ENCODE assay signal across 7 mouse cellular contexts in genomic region chr6:38926135-38926962, GRCm38 (mm10). TPM values are rescaled to one million over a fixed set of nuclear protein-coding genes. Genes with fewer than 3 reads are reported as not detected.
DNase-seq lines count a peak whose midpoint lies in the region; ATAC-seq and TF ChIP-seq lines count a peak whose summit lies in the region.

No protein-coding gene starts in this region.

- no peak for TF ChIP-seq CTCF in lung, embryonic 14.5 days (IDR thresholded peaks at IDR 0.05; ENCODE audit: low read depth)

- ATAC-seq in lung, embryonic 14.5 days (ENCODE audit: insufficient read depth): peak; percentile 45; the same call in 1 of the 2 replicates
- 0 out of 2 replicates have a peak, but pooled peaks have one; percentile 45 for ATAC-seq in hindbrain, embryonic 11.5 days (ENCODE audit: low FRiP score)
- ATAC-seq in midbrain, embryonic 15.5 days (replicated peaks): peak; percentile 50; the same call in 1 of the 2 replicates

- DNase-seq in lung, embryonic 14.5 days: peak; percentile 61
- DNase-seq in lung, adult 18-20 months: no peak
- DNase-seq in hindbrain, embryonic 11.5 days (ENCODE audit: low spot score): peak; percentile 54
- DNase-seq in layer of hippocampus, adult 18-20 months (ENCODE audit: low spot score in 2 of 2): no peak
- no peak for DNase-seq in lung, postnatal 36 days

- H3K36me3 ChIP-seq in lung, embryonic 14.5 days (ENCODE audit: insufficient read depth): no peaks in the 10 kb centered on the region
- no peaks in the 10 kb centered on the region for H3K36me3 ChIP-seq in hindbrain, embryonic 11.5 days (ENCODE audit: control insufficient read depth, insufficient read depth, low read length)
- H3K36me3 ChIP-seq in midbrain, embryonic 15.5 days (replicated peaks): no peaks in the 10 kb centered on the region

- no peak overlapping the region; the same call in 1 of the 2 replicates for H3K4me3 ChIP-seq in lung, embryonic 14.5 days (ENCODE audit: low read depth, low read length)
- H3K4me3 ChIP-seq in brown adipose tissue, adult 24 weeks (ENCODE audit: insufficient read depth, low read depth, low read length): peak overlapping the region; percentile 31
- H3K4me3 ChIP-seq in hindbrain, embryonic 11.5 days (ENCODE audit: low read depth, low read length): peak overlapping the region; percentile 18
- no peak overlapping the region for H3K4me3 ChIP-seq in midbrain, embryonic 15.5 days

- 57% methylated on average over 28 of the region's 28 CpGs for WGBS in lung, embryonic 14.5 days
- WGBS in hindbrain, embryonic 11.5 days: 57% methylated on average over 28 of the region's 28 CpGs
- WGBS in midbrain, embryonic 15.5 days: 55% methylated on average over 28 of the region's 28 CpGs

- H3K9me3 ChIP-seq in lung, embryonic 14.5 days (ENCODE audit: low read depth, low read length): no peaks in the 10 kb centered on the region
- no peaks in the 10 kb centered on the region for H3K9me3 ChIP-seq in hindbrain, embryonic 11.5 days (ENCODE audit: control insufficient read depth, low read length)
- no peaks in the 10 kb centered on the region for H3K9me3 ChIP-seq in midbrain, embryonic 15.5 days

- H3K9ac ChIP-seq in lung, embryonic 14.5 days: no peak overlapping the region
- 0 out of 2 replicates have a peak overlapping the region, but pooled peaks have one; percentile 16 for H3K9ac ChIP-seq in hindbrain, embryonic 11.5 days (ENCODE audit: low read depth, low read length)
- H3K9ac ChIP-seq in midbrain, embryonic 15.5 days: no peak overlapping the region

- no peaks in the 10 kb centered on the region for H3K4me1 ChIP-seq in lung, embryonic 14.5 days (ENCODE audit: insufficient read depth)
- no peaks in the 10 kb centered on the region for H3K4me1 ChIP-seq in brown adipose tissue, adult 24 weeks (ENCODE audit: control insufficient read depth, insufficient read depth, insufficient read length, low read length)
- no peaks in the 10 kb centered on the region for H3K4me1 ChIP-seq in hindbrain, embryonic 11.5 days (replicated peaks; ENCODE audit: control insufficient read depth, insufficient read depth, low read length)
- peaks cover 4% of the 10 kb centered on the region; the same call in 1 of the 2 replicates for H3K4me1 ChIP-seq in midbrain, embryonic 15.5 days

- no peak overlapping the region for H3K27ac ChIP-seq in lung, embryonic 14.5 days (ENCODE audit: low read depth)
- no peak overlapping the region for H3K27ac ChIP-seq in brown adipose tissue, adult 24 weeks (replicated peaks; ENCODE audit: low read depth, low read length)
- H3K27ac ChIP-seq in hindbrain, embryonic 11.5 days (ENCODE audit: low read depth, low read length): peak overlapping the region; percentile 13; the same call in 1 of the 2 replicates
- 0 out of 2 replicates have a peak overlapping the region, but pooled peaks have one; percentile 14 for H3K27ac ChIP-seq in midbrain, embryonic 15.5 days

- no peaks in the 10 kb centered on the region for H3K27me3 ChIP-seq in lung, embryonic 14.5 days (ENCODE audit: insufficient read depth, low read length)
- H3K27me3 ChIP-seq in hindbrain, embryonic 11.5 days (ENCODE audit: control insufficient read depth, insufficient read depth, low read length): no peaks in the 10 kb centered on the region
- H3K27me3 ChIP-seq in midbrain, embryonic 15.5 days (replicated peaks): no peaks in the 10 kb centered on the region

- H3K4me2 ChIP-seq in lung, embryonic 14.5 days: peak overlapping the region; percentile 46
- peak overlapping the region; percentile 18; the same call in 1 of the 2 replicates for H3K4me2 ChIP-seq in hindbrain, embryonic 11.5 days (replicated peaks; ENCODE audit: low read depth, low read length)
- peak overlapping the region; percentile 21 for H3K4me2 ChIP-seq in midbrain, embryonic 15.5 days

RNA-seq across cellular contexts. Expression of gene Hipk2, which starts 50.4 kb away (rescaled TPM):
- polyA plus RNA-seq in lung, embryonic 14.5 days (2014; fragmentation: Nextera tagmentation; extraction: Ambion mirVana): 18.2 and 20.8 TPM in 2 replicates
- polyA plus RNA-seq in brown adipose tissue, adult 24 weeks (2012; ENCODE audit: insufficient read depth, insufficient read length, missing spikeins): 23.7 and 63.9 TPM in 2 replicates
- polyA plus RNA-seq in hindbrain, embryonic 11.5 days (2014; fragmentation: Nextera tagmentation; extraction: Ambion mirVana): 26.6 and 38.4 TPM in 2 replicates
- 43.5 and 45.3 TPM in 2 replicates for polyA plus RNA-seq in midbrain, embryonic 15.5 days (2015; fragmentation: Nextera tagmentation; extraction: Ambion mirVana)
- 10 to 100 TPM; 63.8 to 66.2 TPM for total RNA-seq in layer of hippocampus, adult 18-20 months (2021)

RNA-seq across cellular contexts. Expression of gene Tbxas1, which starts 51.1 kb away (rescaled TPM):
- 2.7 and 3.4 TPM in 2 replicates for polyA plus RNA-seq in lung, embryonic 14.5 days (2014; fragmentation: Nextera tagmentation; extraction: Ambion mirVana)
- 1.4 and 1.8 TPM in 2 replicates for polyA plus RNA-seq in brown adipose tissue, adult 24 weeks (2012; ENCODE audit: insufficient read depth, insufficient read length, missing spikeins)
- 0.69 and 1.4 TPM in 2 replicates for polyA plus RNA-seq in hindbrain, embryonic 11.5 days (2014; fragmentation: Nextera tagmentation; extraction: Ambion mirVana)
- polyA plus RNA-seq in midbrain, embryonic 15.5 days (2015; fragmentation: Nextera tagmentation; extraction: Ambion mirVana): 2.3 TPM in 2 replicates
- total RNA-seq in layer of hippocampus, adult 18-20 months (2021): 1 to 10 TPM; 1.9 to 2.7 TPM

Comparison
In these comparisons a context has a peak if more than half of its experiments do, and no peak if none do; other contexts are left out.
1. DNase-seq: peak in lung, embryonic 14.5 days (single experiment) and hindbrain, embryonic 11.5 days (single experiment); none in lung, adult 18-20 months (0 of 2), layer of hippocampus, adult 18-20 months (0 of 2) and lung, postnatal 36 days (single experiment).
2. H3K27ac ChIP-seq: peak in hindbrain, embryonic 11.5 days (single experiment) and midbrain, embryonic 15.5 days (single experiment); none in lung, embryonic 14.5 days (single experiment) and brown adipose tissue, adult 24 weeks (single experiment).
3. H3K4me3 ChIP-seq: peak in brown adipose tissue, adult 24 weeks (single experiment) and hindbrain, embryonic 11.5 days (single experiment); none in lung, embryonic 14.5 days (single experiment) and midbrain, embryonic 15.5 days (single experiment).
4. Peak in every context shown above with its lines, with median percentiles within 50 percentile points of each other: ATAC-seq and H3K4me2 ChIP-seq.